Mouse (Mus musculus): ENCODE data around the gene Trim2.

- no peak for TF ChIP-seq CTCF (IDR thresholded peaks at IDR 0.05; ENCODE audit: borderline replicate concordance, extremely low read depth, insufficient read depth, insufficient read length)
- TF ChIP-seq POLR2A (IDR thresholded peaks at IDR 0.05; ENCODE audit: borderline replicate concordance, extremely low read depth, insufficient read depth, insufficient read length, poor library complexity, severe bottlenecking), result no peak
Observed at GRCm38 (mm10) chr3:84330210-84330609, 23.5 kb upstream of the Trim2 start.
